Mouse (Mus musculus): ENCODE measurements around the gene Rcan2. TPM values are rescaled to one million over a fixed set of nuclear protein-coding genes. Genes with fewer than 3 reads are reported as not detected.

The Rcan2 gene
- total and polyA plus RNA-seq, 2 experiments: 1.4 to 4.0 TPM

GRCm38 (mm10) chr17:44026378-44026777 lies 225.2 kb downstream of the Rcan2 start:
- WGBS: 70% methylated on average over 5 of the region's 5 CpGs
- Histone ChIP-seq H3K9ac (ENCODE audit: low read depth, low read length) (no peak overlapping the region), H3K27me3 (ENCODE audit: control insufficient read depth, insufficient read depth, low read length) (no peaks in the 10 kb centered on the region), H3K4me1 (ENCODE audit: control insufficient read depth, insufficient read depth, low read length) (no peaks in the 10 kb centered on the region), H3K27ac (replicated peaks; ENCODE audit: insufficient read depth, low read depth, low read length) (no peak overlapping the region), H3K4me3 (ENCODE audit: insufficient read depth, low read depth, low read length) (no peak overlapping the region), H3K36me3 (ENCODE audit: control insufficient read depth, insufficient read depth, low read length) (no peaks in the 10 kb centered on the region), H3K79me2 (ENCODE audit: control insufficient read depth, insufficient read depth, low read length) (no peaks in the 10 kb centered on the region)
- no peak for DNase-seq (ENCODE audit: extremely low read depth, low read depth, low spot score)
- TF ChIP-seq POLR2A (IDR thresholded peaks at IDR 0.05; ENCODE audit: extremely low read depth, insufficient read depth, low read length): no peak
- no peak for TF ChIP-seq CTCF (IDR thresholded peaks at IDR 0.05; ENCODE audit: low read depth, low read length)

- H3K36me3 ChIP-seq (ENCODE audit: control insufficient read depth, insufficient read depth, low read length): no peaks in the 10 kb centered on the region
- H3K9ac ChIP-seq (ENCODE audit: low read depth, low read length): no peak overlapping the region
- H3K27ac ChIP-seq (replicated peaks; ENCODE audit: insufficient read depth, low read depth, low read length): no peak overlapping the region
- H3K27me3 ChIP-seq (ENCODE audit: control insufficient read depth, insufficient read depth, low read length): no peaks in the 10 kb centered on the region
- DNase-seq (ENCODE audit: extremely low read depth, low read depth, low spot score): no peak
- H3K79me2 ChIP-seq (ENCODE audit: control insufficient read depth, insufficient read depth, low read length): no peaks in the 10 kb centered on the region
- no peak overlapping the region for H3K4me3 ChIP-seq (ENCODE audit: insufficient read depth, low read depth, low read length)
- TF ChIP-seq CTCF (IDR thresholded peaks at IDR 0.05; ENCODE audit: low read depth, low read length) (no peak), POLR2A (IDR thresholded peaks at IDR 0.05; ENCODE audit: extremely low read depth, insufficient read depth, low read length) (no peak)
- H3K4me1 ChIP-seq (ENCODE audit: control insufficient read depth, insufficient read depth, low read length): no peaks in the 10 kb centered on the region
These were observed 225.6 kb downstream of the Rcan2 start for GRCm38 (mm10) chr17:44026786-44027185.

GRCm38 (mm10) chr17:44027311-44027710 lies 226.2 kb downstream of the Rcan2 start:
- no peak for DNase-seq (ENCODE audit: extremely low read depth, low read depth, low spot score)
- no peak for TF ChIP-seq CTCF (IDR thresholded peaks at IDR 0.05; ENCODE audit: low read depth, low read length)
- no peak for TF ChIP-seq POLR2A (IDR thresholded peaks at IDR 0.05; ENCODE audit: extremely low read depth, insufficient read depth, low read length)
- H3K4me1 ChIP-seq (ENCODE audit: control insufficient read depth, insufficient read depth, low read length): no peaks in the 10 kb centered on the region
- H3K27me3 ChIP-seq (ENCODE audit: control insufficient read depth, insufficient read depth, low read length): no peaks in the 10 kb centered on the region
- H3K9ac ChIP-seq (ENCODE audit: low read depth, low read length): no peak overlapping the region
- H3K36me3 ChIP-seq (ENCODE audit: control insufficient read depth, insufficient read depth, low read length): no peaks in the 10 kb centered on the region
- no peaks in the 10 kb centered on the region for H3K79me2 ChIP-seq (ENCODE audit: control insufficient read depth, insufficient read depth, low read length)
- no peak overlapping the region for H3K27ac ChIP-seq (replicated peaks; ENCODE audit: insufficient read depth, low read depth, low read length)
- no peak overlapping the region for H3K4me3 ChIP-seq (ENCODE audit: insufficient read depth, low read depth, low read length)
- 90% methylated on average over 9 of the region's 9 CpGs for WGBS

GRCm38 (mm10) chr17:44029616-44030015 lies 228.5 kb downstream of the Rcan2 start:
- Histone ChIP-seq H3K4me1 (ENCODE audit: control insufficient read depth, insufficient read depth, low read length) (no peaks in the 10 kb centered on the region), H3K27me3 (ENCODE audit: control insufficient read depth, insufficient read depth, low read length) (no peaks in the 10 kb centered on the region), H3K36me3 (ENCODE audit: control insufficient read depth, insufficient read depth, low read length) (no peaks in the 10 kb centered on the region), H3K9ac (ENCODE audit: low read depth, low read length) (no peak overlapping the region), H3K79me2 (ENCODE audit: control insufficient read depth, insufficient read depth, low read length) (no peaks in the 10 kb centered on the region), H3K4me3 (ENCODE audit: insufficient read depth, low read depth, low read length) (no peak overlapping the region), H3K27ac (replicated peaks; ENCODE audit: insufficient read depth, low read depth, low read length) (no peak overlapping the region)
- TF ChIP-seq POLR2A (IDR thresholded peaks at IDR 0.05; ENCODE audit: extremely low read depth, insufficient read depth, low read length) (no peak), CTCF (IDR thresholded peaks at IDR 0.05; ENCODE audit: low read depth, low read length) (no peak)
- 65% methylated on average over 5 of the region's 5 CpGs for WGBS
- no peak for DNase-seq (ENCODE audit: extremely low read depth, low read depth, low spot score)

- H3K27me3 ChIP-seq (ENCODE audit: control insufficient read depth, insufficient read depth, low read length): no peaks in the 10 kb centered on the region
- H3K36me3 ChIP-seq (ENCODE audit: control insufficient read depth, insufficient read depth, low read length): no peaks in the 10 kb centered on the region
- no peak for TF ChIP-seq CTCF (IDR thresholded peaks at IDR 0.05; ENCODE audit: low read depth, low read length)
- no peak for TF ChIP-seq POLR2A (IDR thresholded peaks at IDR 0.05; ENCODE audit: extremely low read depth, insufficient read depth, low read length)
- no peak overlapping the region for H3K9ac ChIP-seq (ENCODE audit: low read depth, low read length)
- no peaks in the 10 kb centered on the region for H3K4me1 ChIP-seq (ENCODE audit: control insufficient read depth, insufficient read depth, low read length)
- no peak overlapping the region for H3K4me3 ChIP-seq (ENCODE audit: insufficient read depth, low read depth, low read length)
- no peak for DNase-seq (ENCODE audit: extremely low read depth, low read depth, low spot score)
- 89% methylated on average over 3 of the region's 3 CpGs for WGBS
- no peak overlapping the region for H3K27ac ChIP-seq (replicated peaks; ENCODE audit: insufficient read depth, low read depth, low read length)
- H3K79me2 ChIP-seq (ENCODE audit: control insufficient read depth, insufficient read depth, low read length): no peaks in the 10 kb centered on the region
These were observed 229.8 kb downstream of the Rcan2 start for GRCm38 (mm10) chr17:44030776-44031587.

- TF ChIP-seq CTCF (IDR thresholded peaks at IDR 0.05; ENCODE audit: low read depth, low read length) (no peak), POLR2A (IDR thresholded peaks at IDR 0.05; ENCODE audit: extremely low read depth, insufficient read depth, low read length) (no peak)
- H3K36me3 ChIP-seq (ENCODE audit: control insufficient read depth, insufficient read depth, low read length): no peaks in the 10 kb centered on the region
- WGBS: 94% methylated on average over 1 of the region's 1 CpGs
- H3K4me1 ChIP-seq (ENCODE audit: control insufficient read depth, insufficient read depth, low read length): no peaks in the 10 kb centered on the region
- no peaks in the 10 kb centered on the region for H3K27me3 ChIP-seq (ENCODE audit: control insufficient read depth, insufficient read depth, low read length)
- H3K9ac ChIP-seq (ENCODE audit: low read depth, low read length): no peak overlapping the region
- DNase-seq (ENCODE audit: extremely low read depth, low read depth, low spot score): no peak
- H3K4me3 ChIP-seq (ENCODE audit: insufficient read depth, low read depth, low read length): no peak overlapping the region
- no peaks in the 10 kb centered on the region for H3K79me2 ChIP-seq (ENCODE audit: control insufficient read depth, insufficient read depth, low read length)
- H3K27ac ChIP-seq (replicated peaks; ENCODE audit: insufficient read depth, low read depth, low read length): no peak overlapping the region
These were observed 233.9 kb downstream of the Rcan2 start for GRCm38 (mm10) chr17:44035005-44035404.
